Mouse (Mus musculus): Measurements from ENCODE around the gene Smoc1.

GRCm38 (mm10) chr12:81107278-81108100, 80.9 kb downstream of the Smoc1 start:
- TF ChIP-seq CTCF (IDR thresholded peaks at IDR 0.05; ENCODE audit: extremely low read depth, insufficient read length, insufficient replicate concordance, low read depth, low read length) (no peak), POLR2A (IDR thresholded peaks at IDR 0.05; ENCODE audit: low read depth, low read length) (no peak)
